Mouse (Mus musculus) thymus, postnatal 4 days (tissue): ENCODE measurements around the gene C130050O18Rik.
"Not testable (repeated sequence)": the region's sequence is repeated elsewhere in the genome, so short reads cannot be mapped to it uniquely, and the experiment has no call there.

Experiments
- DNase-seq: peaks from one replicate; pipeline ENCODE4 v3.0.0; 2021

Gene C130050O18Rik

GRCm38 (mm10) chr5:139380385-139381248 is 24.5 kb upstream of the C130050O18Rik start:
- peak; percentile 86 for DNase-seq

DNA sequence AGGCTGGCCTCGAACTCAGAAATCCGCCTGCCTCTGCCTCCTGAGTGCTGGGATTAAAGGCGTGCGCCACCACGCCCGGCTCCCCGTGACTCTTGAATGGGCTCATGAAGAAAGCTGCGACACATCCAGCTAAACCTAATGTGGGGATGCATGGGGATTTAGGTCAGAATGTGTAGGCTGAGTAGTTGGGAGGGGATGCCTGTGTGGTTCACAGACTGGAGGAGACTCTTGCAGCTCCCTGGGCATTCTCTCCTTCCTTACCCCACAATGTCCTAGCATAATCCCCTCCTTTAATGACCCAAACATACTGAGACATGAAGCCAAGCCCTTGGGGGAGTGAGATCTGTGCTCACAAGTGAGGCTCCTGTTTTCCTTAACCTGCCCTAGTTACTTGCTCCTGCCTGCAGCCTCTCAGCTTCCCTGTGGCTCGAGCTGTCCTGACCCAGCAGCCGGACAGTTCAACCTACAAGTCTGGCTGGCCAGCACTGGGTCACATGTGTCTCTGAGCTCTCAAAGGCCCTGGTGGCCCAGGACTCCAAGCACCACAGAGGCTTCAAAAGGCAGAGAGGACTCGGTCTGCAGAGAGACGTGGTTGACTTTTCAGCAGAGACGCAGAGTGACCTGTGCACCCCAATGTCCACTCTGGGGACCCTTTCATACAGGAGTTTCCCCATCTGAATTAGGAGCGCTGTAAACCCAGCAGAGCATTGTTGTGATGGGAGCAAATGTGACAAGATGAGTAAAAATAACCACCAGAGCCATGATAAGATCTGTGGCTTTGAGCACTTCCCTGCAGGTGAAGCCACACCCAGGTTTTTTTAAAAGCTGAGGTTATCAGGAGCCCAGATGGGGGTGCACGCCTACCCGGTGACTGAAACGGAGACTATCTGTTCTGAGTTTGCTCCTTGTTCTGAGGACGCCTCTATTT is 23.2 kb upstream of the C130050O18Rik start:
- DNase-seq = peak; percentile 76

- peak; percentile 71 for DNase-seq
Observed at GRCm38 (mm10) chr5:139382760-139383159, 22.3 kb upstream of the C130050O18Rik start.

DNA sequence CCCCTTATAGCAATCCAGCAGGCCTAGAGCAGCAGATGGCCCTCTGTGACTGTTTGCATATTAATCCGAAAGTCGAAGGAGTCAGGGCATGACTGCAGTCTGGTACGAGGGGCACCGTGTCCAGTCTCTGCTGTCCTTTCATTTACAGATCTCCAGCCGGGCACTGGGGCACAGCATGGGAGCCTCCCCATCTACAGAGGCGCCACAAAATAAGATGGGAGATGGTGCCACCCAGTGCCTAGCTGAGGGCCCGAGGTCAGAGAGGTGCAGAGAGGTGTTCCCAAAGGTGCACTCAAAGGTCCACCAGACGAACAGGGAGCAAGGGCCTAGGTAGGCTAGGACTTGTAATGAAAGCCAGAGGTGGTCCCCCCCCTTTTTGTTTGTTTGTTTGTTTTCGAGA is 21.8 kb upstream of the C130050O18Rik start:
- DNase-seq = peak; percentile 46

- DNase-seq = no peak
Observed at GRCm38 (mm10) chr5:139384531-139384930, 20.5 kb upstream of the C130050O18Rik start.

- no peak for DNase-seq
Observed at GRCm38 (mm10) chr5:139386047-139386446, 19.0 kb upstream of the C130050O18Rik start.

DNA sequence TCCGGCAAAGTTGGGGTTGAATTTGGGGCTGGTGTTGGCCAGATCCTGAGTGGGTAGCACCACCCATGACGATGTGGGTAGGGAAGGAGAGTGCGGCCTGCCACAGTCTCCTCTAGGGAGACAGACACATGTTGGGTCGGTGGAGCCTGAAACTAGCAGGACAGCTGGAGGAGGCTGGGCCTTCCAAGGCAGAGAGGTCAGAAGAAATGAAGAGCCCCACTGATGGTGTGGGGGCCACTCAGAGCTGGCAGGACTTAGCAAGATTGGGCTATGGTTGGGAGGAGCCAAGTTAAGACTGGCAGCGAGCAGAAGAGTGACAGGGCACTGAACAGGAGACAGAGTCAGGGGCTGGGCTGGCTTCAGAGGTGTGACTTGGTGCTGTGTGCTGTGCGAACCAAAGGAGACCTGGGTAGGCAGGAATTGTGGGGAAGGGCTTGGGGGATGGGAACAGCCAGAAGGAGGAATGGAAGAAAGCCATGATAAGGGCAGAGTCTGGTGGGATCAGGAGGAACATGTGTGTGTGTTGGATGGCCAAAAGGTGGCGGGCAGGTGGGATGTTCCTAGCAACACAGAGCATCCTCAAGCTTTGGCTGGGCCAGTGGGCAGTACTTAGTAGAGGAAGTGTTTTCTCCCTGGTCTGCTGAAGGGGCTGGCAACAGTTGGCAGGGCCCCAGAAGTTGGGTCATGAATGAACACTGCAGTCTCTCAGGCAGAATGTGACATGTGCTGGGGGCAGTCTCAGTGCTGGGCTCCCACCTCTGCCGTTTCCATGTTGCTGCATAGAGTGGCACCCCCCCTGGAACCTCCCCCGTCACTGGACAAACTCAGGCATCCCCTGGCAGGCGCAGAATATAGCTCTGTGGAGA is 17.5 kb upstream of the C130050O18Rik start:
- DNase-seq = no peak

- DNase-seq = no peak
Observed at GRCm38 (mm10) chr5:139388195-139388570, 16.9 kb upstream of the C130050O18Rik start.

DNA sequence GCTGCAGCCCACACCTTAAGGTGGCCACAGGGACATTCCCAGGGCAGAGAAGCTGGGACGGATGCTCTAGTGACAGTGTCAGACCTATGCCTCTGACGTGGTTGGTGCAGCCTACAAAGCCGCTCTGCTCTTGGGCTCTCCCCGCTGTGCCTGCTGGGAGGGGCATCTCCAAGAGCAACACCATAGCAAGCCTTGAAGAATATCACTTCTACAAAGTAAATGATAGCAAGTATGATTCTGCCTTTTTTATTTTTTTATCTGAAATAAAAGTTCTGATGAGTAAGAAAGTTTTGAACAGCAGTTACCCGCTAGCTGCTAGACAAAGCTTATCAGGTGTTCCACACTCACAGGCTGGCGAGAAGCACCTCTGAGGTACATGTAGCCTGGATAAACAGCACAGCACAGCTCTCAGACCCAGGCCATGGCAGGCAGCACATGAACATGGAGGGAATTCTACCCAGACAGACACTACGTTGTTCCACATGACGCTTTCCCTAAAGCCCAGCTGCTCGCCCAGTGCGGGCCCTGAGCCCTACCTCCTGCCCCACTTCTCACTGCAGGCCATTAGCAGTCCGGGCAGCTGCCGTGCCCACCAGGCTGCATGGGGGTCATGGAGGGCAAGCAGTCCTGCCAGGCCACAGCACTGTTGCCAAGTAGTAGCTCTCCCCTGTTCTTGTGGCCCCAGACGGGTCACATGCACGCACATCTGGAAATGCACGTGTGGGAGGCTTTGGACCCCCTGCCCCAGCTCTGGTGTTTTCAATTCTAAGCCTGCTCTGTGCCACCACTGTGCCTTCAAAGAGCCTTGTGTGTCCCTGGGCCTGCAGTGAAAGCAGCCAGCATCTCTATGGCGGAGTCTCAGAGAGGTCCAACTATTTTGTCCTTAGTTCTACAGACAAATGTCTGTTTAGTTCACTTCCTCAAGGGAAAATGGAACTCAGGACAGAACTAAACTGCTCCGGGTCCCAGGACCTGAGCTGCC is 16.1 kb upstream of the C130050O18Rik start:
- DNase-seq = no peak

GRCm38 (mm10) chr5:139389676-139390061 is 15.4 kb upstream of the C130050O18Rik start:
- no peak for DNase-seq

DNA sequence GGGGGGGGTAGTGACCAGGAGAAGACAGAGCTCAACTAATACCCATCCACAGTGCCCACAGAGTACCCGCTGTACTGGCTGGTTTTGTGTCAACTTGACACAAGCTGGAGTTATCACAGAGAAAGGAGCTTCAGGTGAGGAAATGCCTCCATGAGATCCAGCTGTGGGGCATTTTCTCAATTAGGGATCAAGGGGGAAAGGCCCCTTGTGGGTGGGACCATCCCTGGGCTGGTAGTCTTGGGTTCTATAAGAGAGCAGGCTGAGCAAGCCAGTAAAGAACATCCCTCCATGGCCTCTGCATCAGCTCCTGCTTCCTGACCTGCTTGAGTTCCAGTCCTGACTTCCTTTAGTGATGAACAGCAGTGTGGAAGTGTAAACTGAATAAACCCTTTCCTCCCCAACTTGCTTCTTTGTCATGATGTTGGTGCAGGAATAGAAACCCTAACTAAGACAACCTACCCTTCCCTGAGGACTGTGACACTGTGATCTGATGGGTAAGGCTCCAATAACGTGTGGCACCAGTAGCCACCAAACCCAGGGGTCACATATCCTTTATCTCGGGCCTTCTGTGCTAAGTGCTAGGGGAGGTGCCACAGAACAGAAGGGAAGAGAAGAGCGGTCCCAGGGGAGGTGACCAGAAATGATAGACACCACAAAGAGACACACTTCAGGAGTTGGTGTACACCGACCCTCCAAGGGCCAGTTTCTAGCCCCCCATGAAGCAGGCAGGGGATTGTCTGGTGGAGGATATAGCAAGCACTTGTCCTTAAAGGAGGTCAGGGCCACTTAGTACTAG is 14.6 kb upstream of the C130050O18Rik start:
- not testable (repeated sequence) for DNase-seq

DNA sequence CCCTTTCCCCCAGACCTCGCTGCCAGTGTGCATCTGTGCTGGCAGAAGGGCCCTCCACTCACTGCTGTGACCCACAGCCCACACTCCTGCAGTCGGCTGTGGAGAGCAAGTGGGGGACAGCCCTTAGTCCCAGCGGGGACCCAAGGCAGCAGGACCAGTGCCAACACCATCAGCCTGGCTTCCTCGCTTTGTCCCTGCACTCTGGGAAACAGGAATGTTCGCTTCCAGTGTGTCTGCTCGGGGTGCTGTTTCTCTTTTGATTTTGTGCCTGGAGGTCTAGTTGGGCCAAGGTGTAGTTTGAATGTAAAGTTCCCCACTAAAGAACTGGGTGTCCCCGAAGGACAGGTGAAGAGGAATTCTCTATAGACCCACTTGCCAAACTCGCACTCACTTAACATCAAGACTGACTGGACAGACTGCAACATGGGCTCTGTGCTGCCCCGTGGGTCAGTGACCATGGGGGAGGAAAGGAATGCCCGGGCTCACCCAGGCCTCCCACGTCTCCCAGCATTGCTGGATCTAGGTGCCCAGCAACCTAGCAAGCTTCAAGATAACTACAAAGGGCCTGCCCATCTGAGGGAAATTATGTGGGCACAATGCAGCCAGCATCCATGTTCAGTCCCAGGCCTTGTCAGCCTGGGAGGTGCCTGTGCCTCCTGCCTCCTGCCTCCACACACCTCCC is 13.6 kb upstream of the C130050O18Rik start:
- no peak for DNase-seq

- DNase-seq = no peak
Observed at GRCm38 (mm10) chr5:139392219-139393196, 12.6 kb upstream of the C130050O18Rik start.

- no peak for DNase-seq
Observed at GRCm38 (mm10) chr5:139393197-139393588, 11.9 kb upstream of the C130050O18Rik start.

DNA sequence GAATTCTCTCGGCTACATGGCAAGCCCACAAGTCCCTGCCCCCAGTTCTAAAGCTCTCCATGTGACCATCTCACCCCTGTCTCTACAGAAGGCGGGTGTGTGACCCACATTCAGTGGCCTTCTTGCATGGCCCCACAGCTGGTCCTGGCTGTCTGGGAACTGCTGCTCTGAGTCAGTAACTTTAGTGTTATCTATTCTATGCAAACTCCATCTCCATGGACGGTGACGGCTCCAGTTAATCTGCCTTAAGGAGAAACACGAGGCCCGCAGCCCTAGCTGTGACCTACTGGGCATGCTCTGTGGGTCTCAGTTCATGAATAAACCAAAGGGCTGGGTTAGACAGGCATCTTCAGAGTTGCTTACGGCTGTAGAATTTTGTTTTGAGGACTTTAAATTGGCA is 10.7 kb upstream of the C130050O18Rik start:
- DNase-seq = no peak

DNA sequence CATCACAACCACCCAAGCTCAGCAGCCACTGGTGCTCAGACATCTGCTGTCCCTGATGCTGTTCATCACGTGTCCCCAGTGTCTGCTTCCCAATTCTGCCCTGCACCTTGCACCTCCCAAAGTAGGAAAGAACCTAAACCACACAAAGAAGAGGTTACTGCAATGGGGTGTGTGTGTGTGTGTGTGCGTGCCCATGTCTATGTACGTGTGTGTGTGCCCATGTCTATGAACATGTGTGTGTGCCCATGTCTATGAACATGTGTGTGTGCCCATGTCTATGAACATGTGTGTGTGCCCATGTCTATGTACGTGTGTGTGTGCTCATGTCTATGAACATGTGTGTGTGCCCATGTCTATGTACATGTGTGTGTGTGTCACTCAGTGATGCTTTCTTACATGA is 9.6 kb upstream of the C130050O18Rik start:
- DNase-seq = no peak

- no peak for DNase-seq
Observed at GRCm38 (mm10) chr5:139397359-139397916, 7.6 kb upstream of the C130050O18Rik start.
